Mouse (Mus musculus): Measurements from ENCODE around the gene Hypk.

DNA sequence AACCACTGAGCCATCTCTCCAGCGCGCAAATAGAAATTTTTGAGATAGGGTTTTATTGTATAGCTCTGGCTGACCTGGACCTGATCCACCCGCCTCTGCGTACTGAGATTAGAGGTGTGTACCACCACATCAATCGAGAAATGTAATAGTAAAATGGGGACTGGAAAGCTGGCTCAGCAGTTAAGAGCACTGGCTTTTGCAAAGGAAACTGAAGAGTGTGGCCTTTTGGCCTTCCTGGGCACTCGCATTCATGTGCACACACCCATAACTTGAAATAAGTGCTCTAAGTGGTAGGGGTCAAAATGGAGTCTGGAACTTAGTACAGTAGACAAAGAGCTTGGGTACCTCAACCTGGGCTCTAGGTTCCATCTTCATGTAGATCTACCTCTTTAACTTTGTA lies 36.7 kb upstream of the Hypk start:
- TF ChIP-seq CTCF (IDR thresholded peaks at IDR 0.05; ENCODE audit: low read depth) (no peak), EP300 (optimal IDR thresholded peaks at IDR 0.05) (no peak)
